Mouse (Mus musculus) B cell, adult 2 months (primary cell): ENCODE measurements around the gene Cmya5.

Experiments used
- DNase-seq, 2 experiments: peaks; one replicate each; pipeline ENCODE4 v3.0.0; 2022

The Cmya5 gene

DNA sequence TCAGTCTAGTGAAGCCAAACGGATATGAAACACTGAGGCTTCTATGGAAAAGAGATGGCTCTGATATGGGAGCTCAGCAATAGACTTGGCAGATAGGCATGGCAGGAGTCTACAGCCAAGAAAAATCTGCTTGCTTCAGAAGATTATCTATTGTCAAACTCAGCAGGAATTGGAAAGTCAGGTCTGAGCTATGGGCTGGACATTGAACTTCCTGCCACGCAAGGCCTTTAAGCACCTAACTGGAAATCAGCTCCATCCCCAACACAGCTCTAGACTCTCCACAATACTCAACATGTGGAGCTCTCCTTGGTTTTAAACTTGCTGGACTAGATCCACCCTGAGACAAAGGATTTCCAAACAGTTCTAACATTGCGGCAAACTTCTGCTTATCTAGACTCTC is 84.1 kb downstream of the Cmya5 start:
- DNase-seq: no peak

- DNase-seq: no peak
Observed at GRCm38 (mm10) chr13:93058551-93059011, 85.9 kb downstream of the Cmya5 start.

GRCm38 (mm10) chr13:93057492-93058260 is 86.8 kb downstream of the Cmya5 start:
- DNase-seq: no peak

GRCm38 (mm10) chr13:93056091-93056490 is 88.4 kb downstream of the Cmya5 start:
- DNase-seq: no peak

DNA sequence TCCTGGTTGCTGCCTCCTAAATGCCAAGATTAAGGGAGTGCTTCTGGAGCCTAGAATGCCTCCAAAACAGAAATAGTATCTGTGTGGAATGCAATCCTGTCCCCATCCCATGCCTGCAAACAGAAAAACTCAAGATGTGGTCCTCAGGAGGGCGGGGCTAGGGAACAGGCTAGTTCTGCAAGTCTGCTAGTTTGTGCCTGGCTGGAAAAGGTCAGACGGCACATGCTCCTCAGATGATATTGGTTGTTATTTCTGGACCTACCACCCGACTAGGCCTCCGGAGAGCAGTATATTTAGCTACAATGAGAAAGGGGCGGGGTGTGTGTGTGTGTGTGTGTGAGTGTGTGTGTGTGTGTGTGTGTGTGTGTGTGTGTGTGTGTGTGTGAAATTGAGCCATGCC is 93.0 kb downstream of the Cmya5 start:
- DNase-seq: no peak

- DNase-seq: no peak
Observed at GRCm38 (mm10) chr13:93041021-93041420, 103.5 kb downstream of the Cmya5 start.

DNA sequence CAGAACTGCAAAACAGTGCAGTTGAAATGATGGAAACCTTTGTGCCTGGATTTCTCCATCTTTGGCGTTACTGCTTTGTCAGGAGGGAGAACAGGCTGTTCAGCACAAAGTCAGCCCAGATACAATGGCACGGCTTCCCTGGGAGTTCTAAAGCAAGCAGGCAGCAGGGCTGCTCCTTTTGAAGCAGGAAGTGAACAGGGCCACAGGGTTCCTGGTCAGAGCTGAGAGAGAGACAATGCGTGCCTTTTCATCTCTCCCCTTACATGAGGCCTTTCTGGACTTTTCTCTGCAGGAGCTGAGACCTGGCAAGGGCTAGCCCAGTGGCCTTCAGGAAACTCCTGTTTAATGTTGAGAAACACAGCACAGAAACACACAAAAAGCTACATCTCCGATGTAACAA is 108.3 kb downstream of the Cmya5 start:
- DNase-seq: no peak

GRCm38 (mm10) chr13:93029337-93029736 is 115.2 kb downstream of the Cmya5 start:
- DNase-seq: no peak

DNA sequence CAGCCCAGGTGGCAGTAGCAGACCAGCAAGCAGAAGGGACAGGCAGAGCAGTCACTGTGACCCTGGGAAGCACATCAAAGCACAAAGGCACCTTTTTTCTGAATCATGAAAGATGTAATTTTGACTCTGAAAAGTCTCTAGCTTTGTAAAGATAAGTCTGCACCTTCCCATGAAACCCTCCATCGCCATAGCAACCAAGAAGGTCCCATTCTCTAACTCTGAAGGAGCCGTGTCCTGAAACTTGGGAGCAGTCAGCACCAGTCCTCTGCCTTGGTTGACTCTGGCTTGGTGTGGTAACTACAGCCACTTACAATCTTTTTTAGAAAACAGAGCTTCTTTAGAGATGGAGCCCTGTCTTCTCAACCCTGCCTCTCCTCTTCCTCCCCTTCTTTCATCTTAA is 119.7 kb downstream of the Cmya5 start:
- DNase-seq: no peak

DNA sequence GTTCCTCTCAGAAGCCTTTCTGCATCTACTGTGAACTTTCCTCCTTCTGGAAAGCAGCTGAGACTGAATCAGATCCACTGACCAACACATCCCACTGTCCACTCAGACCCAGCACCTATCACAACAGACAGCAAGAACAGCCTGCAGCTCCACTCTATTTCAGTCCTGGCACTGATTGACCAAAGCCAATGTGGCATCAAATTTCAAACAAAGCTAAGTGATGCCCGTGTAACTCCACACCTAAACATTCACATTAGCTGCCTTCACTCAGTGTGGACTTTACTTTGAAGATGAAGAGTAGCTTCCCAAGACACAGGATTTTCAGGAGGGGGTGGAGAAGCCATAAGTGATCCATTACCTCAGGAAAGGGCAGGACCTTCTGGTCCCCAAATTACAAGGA is 122.4 kb downstream of the Cmya5 start:
- DNase-seq: no peak

DNA sequence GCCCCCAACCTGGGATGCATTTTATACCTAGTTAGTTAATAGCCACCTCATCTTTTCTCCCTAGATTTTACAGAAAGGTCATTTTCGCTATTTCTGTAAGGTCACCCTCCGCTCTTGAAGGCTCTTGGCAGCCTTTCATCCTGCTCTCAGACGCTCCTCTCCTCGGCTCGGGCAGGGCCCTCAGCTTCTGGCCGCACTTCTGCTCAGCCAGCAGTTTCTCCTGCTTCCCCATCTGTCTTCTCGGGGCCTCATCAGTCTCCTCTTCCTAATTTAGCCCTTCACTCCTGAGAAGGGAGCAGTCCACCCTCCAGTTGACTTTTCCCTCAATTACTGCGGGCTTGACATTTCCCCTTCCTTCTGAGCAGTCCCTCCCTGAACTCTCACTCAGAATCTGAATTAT is 131.6 kb downstream of the Cmya5 start:
- no peak for DNase-seq

DNA sequence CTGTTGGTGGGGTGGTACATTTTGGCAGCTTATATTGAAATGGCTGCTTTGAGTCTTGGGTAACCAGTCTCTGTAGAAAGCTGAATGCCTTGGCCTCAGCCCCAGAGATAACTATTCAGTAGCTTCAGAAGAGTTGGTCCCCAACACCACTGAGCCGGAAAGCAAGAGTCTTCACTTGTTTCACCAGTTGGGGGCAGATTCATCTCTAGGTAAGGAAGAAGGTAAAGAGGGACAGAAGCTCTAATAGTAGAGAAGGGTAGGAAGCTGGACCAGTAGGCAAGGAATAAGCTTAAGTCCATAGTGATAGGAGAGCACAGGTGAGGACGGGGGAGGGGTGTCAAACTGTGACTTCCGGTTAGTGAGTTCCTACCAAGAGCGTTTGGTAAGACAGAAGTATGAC is 133.2 kb downstream of the Cmya5 start:
- no peak for DNase-seq

DNA sequence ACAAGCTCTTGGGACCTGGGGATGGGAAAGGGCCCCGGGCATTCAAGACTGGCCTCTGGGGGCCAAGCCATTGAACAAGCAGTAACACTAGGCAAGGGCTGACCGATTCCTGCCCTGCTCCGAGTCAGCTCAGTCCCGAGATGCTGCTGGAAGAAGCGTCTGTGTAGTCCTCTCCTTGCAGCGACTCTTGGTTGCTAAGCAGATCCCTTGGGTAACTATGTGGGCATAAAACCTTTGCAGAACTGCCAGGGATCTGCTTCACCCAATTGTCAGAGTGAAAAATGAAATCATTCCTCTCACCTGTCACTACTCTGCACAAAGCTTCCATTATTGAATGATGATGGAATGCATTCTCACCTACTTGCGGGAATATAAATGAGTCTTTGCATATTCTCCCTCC is 134.0 kb downstream of the Cmya5 start:
- DNase-seq: no peak

- no peak for DNase-seq
Observed at GRCm38 (mm10) chr13:93007078-93007477, 137.4 kb downstream of the Cmya5 start.

DNA sequence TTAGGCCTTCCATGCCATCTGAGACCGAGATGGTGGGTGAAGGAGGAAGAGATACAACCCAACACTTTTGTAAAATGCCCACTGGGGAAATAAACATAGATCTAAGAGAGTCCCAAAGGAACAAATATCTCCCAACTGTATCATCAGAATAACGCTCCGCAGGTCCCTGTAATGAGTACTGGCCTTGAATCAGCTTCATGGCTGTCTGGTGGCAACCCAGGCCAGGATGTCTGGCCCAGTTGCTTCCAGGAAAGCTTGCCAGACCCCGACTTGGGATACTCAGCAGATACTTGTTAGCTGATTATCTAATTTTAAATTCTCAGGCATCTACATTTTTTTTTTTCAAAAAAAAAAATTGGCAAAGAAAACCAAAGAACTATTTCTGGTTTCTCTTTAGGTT is 138.2 kb downstream of the Cmya5 start:
- no peak for DNase-seq

DNA sequence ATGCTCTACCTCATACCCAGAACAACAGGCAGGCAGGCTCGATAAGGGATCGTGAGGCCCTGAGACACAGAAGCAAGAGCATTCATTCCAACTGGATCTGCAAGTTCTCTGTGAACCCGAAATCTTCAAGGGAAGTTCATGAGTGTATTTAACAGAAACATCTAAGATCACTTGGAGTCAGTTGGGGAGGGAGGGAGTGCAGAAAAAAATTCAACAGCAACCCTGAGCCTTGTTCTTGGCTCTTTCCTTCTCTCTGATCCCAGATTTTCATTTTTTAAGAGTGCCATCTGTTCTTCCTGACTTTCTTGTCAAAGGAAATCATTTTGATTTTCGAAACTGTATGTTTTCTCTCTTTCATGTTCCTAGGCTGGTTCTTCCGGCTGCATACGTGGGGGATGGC is 140.5 kb downstream of the Cmya5 start:
- no peak for DNase-seq

DNA sequence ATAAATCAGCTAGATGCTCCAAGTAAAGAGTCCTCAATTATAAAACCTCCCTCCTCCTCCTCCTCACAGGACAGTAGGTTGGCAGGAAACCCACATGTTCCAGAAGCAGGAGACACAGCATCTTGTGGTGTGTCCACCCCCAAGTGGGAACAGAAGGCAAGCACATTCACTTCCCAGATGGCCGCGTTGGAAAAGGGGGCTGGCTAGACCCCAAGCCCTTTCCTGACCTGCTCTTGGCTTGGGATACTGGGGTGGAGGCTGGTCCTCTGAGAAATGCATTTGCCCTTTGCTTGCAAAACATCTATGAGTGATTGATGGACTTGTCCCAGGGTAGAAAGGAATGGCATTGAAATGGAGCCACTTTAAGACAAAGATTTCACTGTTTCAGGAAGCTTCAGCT is 142.1 kb downstream of the Cmya5 start:
- no peak for DNase-seq

DNA sequence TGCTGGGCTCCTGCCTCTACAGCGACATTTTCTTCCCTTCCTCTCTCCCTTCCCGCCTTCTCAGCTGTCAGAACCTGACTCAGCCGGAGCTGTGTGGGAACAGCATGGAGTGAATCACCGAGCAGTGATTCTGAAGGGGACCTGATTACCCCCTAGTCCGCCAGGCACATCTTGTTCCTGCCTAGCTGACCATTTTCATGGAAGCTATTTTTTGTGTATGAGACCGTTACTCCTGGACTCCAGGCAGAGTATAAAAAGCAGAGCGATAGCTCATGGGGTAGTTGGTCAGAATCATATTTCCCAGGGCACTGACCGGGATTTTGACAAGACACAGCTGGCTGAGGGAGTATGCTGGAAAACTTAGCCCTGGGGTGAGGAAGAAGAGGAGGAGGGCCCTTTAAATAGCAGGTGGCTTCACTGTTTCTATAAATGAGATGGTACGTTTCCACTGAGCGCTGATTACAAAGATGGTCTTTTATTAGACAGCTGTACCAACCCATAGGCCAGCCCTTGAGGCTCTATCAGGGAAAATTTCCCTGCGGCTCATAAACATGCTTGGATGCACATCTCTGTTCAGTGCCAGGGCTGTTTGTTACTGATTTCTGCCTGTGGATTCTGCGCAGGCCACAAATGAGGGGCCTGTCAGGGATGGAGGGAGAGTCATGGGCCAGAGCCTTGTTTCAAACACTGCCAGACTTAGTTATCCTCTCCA is 143.7 kb downstream of the Cmya5 start:
- no peak for DNase-seq

GRCm38 (mm10) chr13:92999860-93000259 is 144.7 kb downstream of the Cmya5 start:
- no peak for DNase-seq

- DNase-seq: no peak
Observed at GRCm38 (mm10) chr13:92994743-92995142, 149.8 kb downstream of the Cmya5 start.

DNA sequence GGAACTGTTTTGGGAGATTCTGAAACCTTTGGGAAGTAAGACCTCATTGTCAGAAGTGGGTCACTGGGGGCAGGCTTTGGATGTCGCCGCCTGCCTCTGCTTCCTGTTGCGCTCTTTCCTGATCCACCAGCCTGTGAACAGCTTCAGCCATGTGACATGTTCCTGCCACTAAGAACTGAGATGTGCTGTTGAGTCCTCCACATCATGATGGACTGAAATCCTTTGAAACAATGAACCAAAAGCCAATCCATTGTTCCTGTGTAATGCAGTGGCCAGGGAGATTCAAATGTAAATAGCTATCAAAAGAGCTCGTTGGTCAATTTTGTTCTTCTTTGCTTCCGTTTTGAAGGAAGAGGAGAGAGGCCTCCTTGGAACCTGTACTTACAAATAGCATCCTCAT is 151.7 kb downstream of the Cmya5 start:
- DNase-seq: no peak
